16 mouse cellular contexts compared by ENCODE assay signal in genomic region chr8:124278956-124279689, GRCm38 (mm10). TPM values are rescaled to one million over a fixed set of nuclear protein-coding genes. Genes with fewer than 3 reads are reported as not detected.
A peak's percentile ranks its signal among the peaks of the same experiment; 100 is the strongest.
DNase-seq lines count a peak whose midpoint lies in the region; ATAC-seq and TF ChIP-seq lines count a peak whose summit lies in the region.
"Had no signal": no experiment of that assay in that cellular context is flagged by ENCODE, and none has a peak within 500 bp of the region (broad histone marks: within the 10 kb centered on the region; RNA-seq: fewer than 3 reads in every experiment).

No protein-coding gene starts in this region.

- H3K4me2 ChIP-seq in kidney, embryonic 14.5 days (replicated peaks; ENCODE audit: low read depth, low read length): no peak overlapping the region
- H3K4me2 ChIP-seq in liver, embryonic 16.5 days (ENCODE audit: low read depth, low read length): peak overlapping the region; percentile 16; the same call in 1 of the 2 replicates
- H3K4me2 ChIP-seq: embryonic facial prominence, embryonic 13.5 days; hindbrain, embryonic 15.5 days; limb, embryonic 12.5 days had no signal

- H3K27ac ChIP-seq in kidney, embryonic 14.5 days (ENCODE audit: low read depth, low read length): no peak overlapping the region
- H3K27ac ChIP-seq in embryonic fibroblast, embryonic 13.5 days (ENCODE audit: insufficient read depth, low read length): peak overlapping the region; percentile 91
- peak overlapping the region; percentile 61 for H3K27ac ChIP-seq in liver, embryonic 16.5 days (ENCODE audit: low read length)
- H3K27ac ChIP-seq: embryonic facial prominence, embryonic 13.5 days; hindbrain, embryonic 15.5 days; limb, embryonic 12.5 days had no signal

- peak; percentile 36 for DNase-seq in kidney, adult 18-20 months
- peak; percentile 31 for DNase-seq in 3T3-L1 (ENCODE audit: low read depth, low spot score)
- no peak for DNase-seq in right cerebral cortex, postnatal 25 days
- no peak for DNase-seq in urinary bladder, postnatal 36 days (ENCODE audit: low spot score in 2 of 2)
- DNase-seq in embryo, embryonic 11 days: no peak
- DNase-seq: cerebellum, postnatal 25 days; forebrain, postnatal 0 days; lung, postnatal 36 days; right cerebral cortex, postnatal 14 days; thymus, postnatal 36 days had no signal

- ATAC-seq in kidney, embryonic 14.5 days (ENCODE audit: low FRiP score, low TSS enrichment): no peak
- ATAC-seq in liver, embryonic 16.5 days (ENCODE audit: low read depth): peak; percentile 64
- ATAC-seq: forebrain, postnatal 0 days had no signal

- no peaks in the 10 kb centered on the region for H3K9me3 ChIP-seq in kidney, embryonic 14.5 days (ENCODE audit: control insufficient read depth, low read length)
- no peaks in the 10 kb centered on the region for H3K9me3 ChIP-seq in liver, embryonic 16.5 days (replicated peaks; ENCODE audit: control insufficient read depth, low read length)
- H3K9me3 ChIP-seq: embryonic facial prominence, embryonic 13.5 days; hindbrain, embryonic 15.5 days; limb, embryonic 12.5 days had no signal

- no peak overlapping the region for H3K4me3 ChIP-seq in kidney, embryonic 14.5 days (ENCODE audit: low read length)
- H3K4me3 ChIP-seq in embryonic fibroblast, embryonic 13.5 days (ENCODE audit: insufficient read depth, low read length): no peak overlapping the region
- H3K4me3 ChIP-seq in liver, embryonic 16.5 days (ENCODE audit: low read depth, low read length): no peak overlapping the region
- H3K4me3 ChIP-seq: embryonic facial prominence, embryonic 13.5 days; hindbrain, embryonic 15.5 days; limb, embryonic 12.5 days had no signal

- peaks cover 17% of the 10 kb centered on the region for H3K4me1 ChIP-seq in kidney, embryonic 14.5 days (ENCODE audit: control insufficient read depth, insufficient read depth, low read length)
- peaks cover 32% of the 10 kb centered on the region for H3K4me1 ChIP-seq in embryonic fibroblast, embryonic 13.5 days (ENCODE audit: control insufficient read depth, insufficient read depth, low read length)
- H3K4me1 ChIP-seq in liver, embryonic 16.5 days (ENCODE audit: control insufficient read depth, low read depth, low read length): peaks cover 14% of the 10 kb centered on the region

- no peaks in the 10 kb centered on the region for H3K36me3 ChIP-seq in kidney, embryonic 14.5 days (ENCODE audit: control insufficient read depth, insufficient read depth, low read length)
- H3K36me3 ChIP-seq in liver, embryonic 16.5 days (ENCODE audit: control insufficient read depth, insufficient read depth): no peaks in the 10 kb centered on the region
- H3K36me3 ChIP-seq: hindbrain, embryonic 15.5 days had no signal

- no peak overlapping the region for H3K9ac ChIP-seq in kidney, embryonic 14.5 days (ENCODE audit: low read depth, low read length)
- no peak overlapping the region for H3K9ac ChIP-seq in liver, embryonic 16.5 days (ENCODE audit: low read depth, low read length)
- H3K9ac ChIP-seq: embryonic facial prominence, embryonic 13.5 days; forebrain, postnatal 0 days; hindbrain, embryonic 15.5 days; limb, embryonic 12.5 days had no signal

- no peak for TF ChIP-seq CTCF in embryonic fibroblast, embryonic 13.5 days (IDR thresholded peaks at IDR 0.05; ENCODE audit: borderline replicate concordance, insufficient read depth, low read length)

- H3K27me3 ChIP-seq in kidney, embryonic 14.5 days (ENCODE audit: control insufficient read depth, insufficient read depth, low read length): no peaks in the 10 kb centered on the region
- H3K27me3 ChIP-seq in liver, embryonic 16.5 days (ENCODE audit: control insufficient read depth, insufficient read depth, low read depth, low read length): no peaks in the 10 kb centered on the region
- H3K27me3 ChIP-seq: embryonic facial prominence, embryonic 13.5 days; hindbrain, embryonic 15.5 days; limb, embryonic 12.5 days had no signal

- TF ChIP-seq POLR2A in embryonic fibroblast, embryonic 13.5 days (IDR thresholded peaks at IDR 0.05; ENCODE audit: low read depth, low read length): no peak

- 84% methylated on average over 7 of the region's 7 CpGs for WGBS in kidney, embryonic 14.5 days
- 35% methylated on average over 7 of the region's 7 CpGs for WGBS in liver, embryonic 16.5 days (ENCODE audit: insufficient replicate concordance)

RNA-seq across cellular contexts. Expression of gene Galnt2, which starts 47.9 kb away (rescaled TPM):
- polyA plus RNA-seq in kidney, embryonic 14.5 days (2014; fragmentation: Nextera tagmentation; extraction: Ambion mirVana): 41.6 and 57.7 TPM in 2 replicates
- 20.3 and 45.2 TPM in 2 replicates for polyA plus RNA-seq in embryonic fibroblast, embryonic 13.5 days (2011; ENCODE audit: insufficient read length, low read depth, missing spikeins)
- polyA plus RNA-seq in liver, embryonic 16.5 days (2015; fragmentation: Nextera tagmentation; extraction: Ambion mirVana): 12.3 and 13.3 TPM in 2 replicates

Comparison
In these comparisons a context has a peak if more than half of its experiments do, and no peak if none do; other contexts are left out.
1. DNase-seq: peak in kidney, adult 18-20 months (single experiment) and 3T3-L1 (single experiment); none in right cerebral cortex, postnatal 25 days (single experiment), urinary bladder, postnatal 36 days (0 of 2) and embryo, embryonic 11 days (single experiment).